Mouse (Mus musculus) liver, embryonic 13.5 days (tissue): ENCODE results near the gene Tmem220. TPM values are rescaled to one million over a fixed set of nuclear protein-coding genes. Genes with fewer than 3 reads are reported as not detected.

Experiments used
- ATAC-seq: fragments of 200-750 bp; cut with Nextera tagmentation; 2 replicates; pipeline ENCODE4 v1.8.0; 2017; ENCODE audit warnings: low read depth, mild to moderate bottlenecking, moderate number of reproducible peaks, moderate library complexity
- DNase-seq: peaks from one replicate; pipeline ENCODE4 v3.0.0; 2022
- H3K27ac ChIP-seq: fragments of 300-500 bp; sonication (generic); 2 replicates; pipeline ENCODE4 v1.5.1; 2015; ENCODE audit warnings: moderate library complexity, mild to moderate bottlenecking, inconsistent platforms
- H3K27me3 ChIP-seq: fragments of 300-500 bp; sonication (generic); 2 replicates; pipeline ENCODE4 v1.6.1; 2015; ENCODE audit warnings: mild to moderate bottlenecking, inconsistent platforms
- H3K36me3 ChIP-seq: fragments of 300-500 bp; sonication (generic); 2 replicates; pipeline ENCODE4 v1.6.1; 2015; ENCODE audit warnings: mild to moderate bottlenecking, inconsistent platforms
- H3K4me1 ChIP-seq: fragments of 300-500 bp; sonication (generic); replicated peaks from 2 replicates; pipeline ENCODE4 v1.6.1; 2015; ENCODE audit warnings: inconsistent platforms
- H3K4me2 ChIP-seq: fragments of 300-500 bp; sonication (generic); 2 replicates; pipeline ENCODE4 v1.6.1; 2015; ENCODE audit warnings: inconsistent platforms, mild to moderate bottlenecking, moderate library complexity
- H3K4me3 ChIP-seq: fragments of 300-500 bp; sonication (generic); replicated peaks from 2 replicates; pipeline ENCODE4 v1.5.1; 2015; ENCODE audit warnings: mild to moderate bottlenecking, inconsistent platforms
- H3K9ac ChIP-seq: fragments of 300-500 bp; sonication (generic); 2 replicates; pipeline ENCODE4 v1.6.1; 2015; ENCODE audit warnings: mild to moderate bottlenecking, inconsistent platforms
- H3K9me3 ChIP-seq: fragments of 300-500 bp; sonication (generic); replicated peaks from 2 replicates; pipeline ENCODE4 v1.6.1; 2016; ENCODE audit warnings: inconsistent platforms
- WGBS: fragments of 180-500 bp; shearing (Covaris S2); methylation state at CpG from one replicate; pipeline ENCODE4 v1.1.7; 2015; ENCODE audit not compliant: insufficient replicate concordance; 5-methylcytosine and 5-hydroxymethylcytosine counted together
- polyA plus RNA-seq: library from polyadenylated mRNA; unstranded; fragments of >200 nt; fragmentation: Nextera tagmentation; extraction: Ambion mirVana; gene quantifications from 2 replicates; pipeline ENCODE4 v1.2.1, GENCODE M21; 2015

Gene Tmem220
- polyA plus RNA-seq, 1 experiment from 2014 or later: 2.0 TPM

GRCm38 (mm10) chr11:66998467-66999403 is 26.2 kb upstream of the Tmem220 start:
- no peak overlapping the region for H3K9ac ChIP-seq
- no peaks in the 10 kb centered on the region for H3K36me3 ChIP-seq
- no peak overlapping the region for H3K4me2 ChIP-seq
- H3K4me3 ChIP-seq: no peak overlapping the region
- H3K9me3 ChIP-seq: no peaks in the 10 kb centered on the region
- no peak overlapping the region for H3K27ac ChIP-seq
- whole genome bisulfite sequencing: 55% methylated on average over 14 of the region's 14 CpGs
- H3K4me1 ChIP-seq: no peaks in the 10 kb centered on the region
- no peak for DNase-seq
- H3K27me3 ChIP-seq: no peaks in the 10 kb centered on the region
- ATAC-seq: no peak

- H3K27me3 ChIP-seq: no peaks in the 10 kb centered on the region
- DNase-seq (no peak), ATAC-seq (no peak)
- no peak overlapping the region for H3K4me2 ChIP-seq
- WGBS: 51% methylated on average over 4 of the region's 4 CpGs
- H3K36me3 ChIP-seq: no peaks in the 10 kb centered on the region
- H3K4me1 ChIP-seq: no peaks in the 10 kb centered on the region
- H3K27ac ChIP-seq: no peak overlapping the region
- no peaks in the 10 kb centered on the region for H3K9me3 ChIP-seq
- no peak overlapping the region for H3K9ac ChIP-seq
- no peak overlapping the region for H3K4me3 ChIP-seq
These were observed 24.3 kb upstream of the Tmem220 start for GRCm38 (mm10) chr11:67000671-67001070.

- no peaks in the 10 kb centered on the region for H3K9me3 ChIP-seq
- H3K4me3 ChIP-seq: no peak overlapping the region
- DNase-seq (no peak), ATAC-seq (no peak)
- no peaks in the 10 kb centered on the region for H3K4me1 ChIP-seq
- 64% methylated on average over 1 of the region's 1 CpGs for WGBS
- H3K36me3 ChIP-seq: no peaks in the 10 kb centered on the region
- H3K9ac ChIP-seq: no peak overlapping the region
- no peak overlapping the region for H3K4me2 ChIP-seq
- H3K27ac ChIP-seq: no peak overlapping the region
- no peaks in the 10 kb centered on the region for H3K27me3 ChIP-seq
These were observed 23.2 kb upstream of the Tmem220 start for GRCm38 (mm10) chr11:67001717-67002116.

- Histone ChIP-seq H3K9ac (no peak overlapping the region), H3K4me3 (no peak overlapping the region), H3K27me3 (no peaks in the 10 kb centered on the region), H3K36me3 (no peaks in the 10 kb centered on the region), H3K4me2 (no peak overlapping the region), H3K27ac (no peak overlapping the region), H3K9me3 (no peaks in the 10 kb centered on the region), H3K4me1 (no peaks in the 10 kb centered on the region)
- no peak for ATAC-seq
- WGBS: 9% methylated on average over 2 of the region's 2 CpGs
- no peak for DNase-seq
These were observed 22.0 kb upstream of the Tmem220 start for GRCm38 (mm10) chr11:67002911-67003310.

GRCm38 (mm10) chr11:67007961-67008360 is 17.0 kb upstream of the Tmem220 start:
- DNase-seq (no peak), ATAC-seq (no peak)
- no peaks in the 10 kb centered on the region for H3K4me1 ChIP-seq
- no peaks in the 10 kb centered on the region for H3K27me3 ChIP-seq
- H3K36me3 ChIP-seq: no peaks in the 10 kb centered on the region
- no peaks in the 10 kb centered on the region for H3K9me3 ChIP-seq
- no peak overlapping the region for H3K27ac ChIP-seq
- WGBS: 71% methylated on average over 8 of the region's 8 CpGs
- H3K4me3 ChIP-seq: no peak overlapping the region
- no peak overlapping the region for H3K9ac ChIP-seq
- no peak overlapping the region for H3K4me2 ChIP-seq

- Histone ChIP-seq H3K4me3 (no peak overlapping the region), H3K27me3 (no peaks in the 10 kb centered on the region), H3K9ac (no peak overlapping the region), H3K27ac (no peak overlapping the region), H3K9me3 (no peaks in the 10 kb centered on the region), H3K36me3 (no peaks in the 10 kb centered on the region), H3K4me2 (no peak overlapping the region), H3K4me1 (no peaks in the 10 kb centered on the region)
- WGBS: 89% methylated on average over 4 of the region's 4 CpGs
- DNase-seq: no peak
- ATAC-seq: no peak
These were observed 16.4 kb upstream of the Tmem220 start for GRCm38 (mm10) chr11:67008528-67008927.

GRCm38 (mm10) chr11:67010430-67010829 is 14.5 kb upstream of the Tmem220 start:
- no peaks in the 10 kb centered on the region for H3K27me3 ChIP-seq
- no peak overlapping the region for H3K4me3 ChIP-seq
- 4% methylated on average over 8 of the region's 8 CpGs for WGBS
- H3K9me3 ChIP-seq: no peaks in the 10 kb centered on the region
- H3K4me1 ChIP-seq: no peaks in the 10 kb centered on the region
- H3K36me3 ChIP-seq: no peaks in the 10 kb centered on the region
- no peak overlapping the region for H3K4me2 ChIP-seq
- H3K27ac ChIP-seq: no peak overlapping the region
- DNase-seq (no peak), ATAC-seq (no peak)
- no peak overlapping the region for H3K9ac ChIP-seq

- Histone ChIP-seq H3K27me3 (peaks cover 3% of the 10 kb centered on the region; the same call in 1 of the 2 replicates), H3K27ac (no peak overlapping the region), H3K4me2 (no peak overlapping the region), H3K36me3 (no peaks in the 10 kb centered on the region), H3K4me3 (no peak overlapping the region), H3K9ac (no peak overlapping the region), H3K4me1 (no peaks in the 10 kb centered on the region), H3K9me3 (no peaks in the 10 kb centered on the region)
- ATAC-seq (no peak), DNase-seq (no peak)
- WGBS: 36% methylated on average over 4 of the region's 4 CpGs
These were observed 13.3 kb upstream of the Tmem220 start for GRCm38 (mm10) chr11:67011635-67012034.

GRCm38 (mm10) chr11:67017801-67018591 is 7.0 kb upstream of the Tmem220 start:
- Histone ChIP-seq H3K4me3 (no peak overlapping the region), H3K9ac (no peak overlapping the region), H3K4me2 (no peak overlapping the region), H3K27me3 (peaks cover 22% of the 10 kb centered on the region), H3K9me3 (no peaks in the 10 kb centered on the region), H3K4me1 (peaks cover 4% of the 10 kb centered on the region; the same call in 1 of the 2 replicates), H3K27ac (no peak overlapping the region), H3K36me3 (no peaks in the 10 kb centered on the region)
- DNase-seq (no peak), ATAC-seq (no peak)
- WGBS: 5% methylated on average over 12 of the region's 12 CpGs

GRCm38 (mm10) chr11:67019711-67020475 is 5.1 kb upstream of the Tmem220 start:
- WGBS: 49% methylated on average over 7 of the region's 7 CpGs

GRCm38 (mm10) chr11:67020948-67021347 is 4.0 kb upstream of the Tmem220 start:
- no peak overlapping the region for H3K4me3 ChIP-seq
- DNase-seq (peak; percentile 15), ATAC-seq (no peak)
- no peaks in the 10 kb centered on the region for H3K36me3 ChIP-seq
- H3K27ac ChIP-seq: no peak overlapping the region
- H3K9ac ChIP-seq: no peak overlapping the region
- H3K4me1 ChIP-seq: peaks cover 18% of the 10 kb centered on the region
- H3K9me3 ChIP-seq: no peaks in the 10 kb centered on the region
- H3K4me2 ChIP-seq: peak overlapping the region; percentile 21; the same call in 1 of the 2 replicates
- peaks cover 27% of the 10 kb centered on the region for H3K27me3 ChIP-seq
- WGBS: 4% methylated on average over 12 of the region's 12 CpGs

More at GRCm38 (mm10) chr11:67019711-67020475, 5.1 kb upstream of the Tmem220 start:
- peaks cover 11% of the 10 kb centered on the region for H3K4me1 ChIP-seq
- no peaks in the 10 kb centered on the region for H3K36me3 ChIP-seq
- H3K9ac ChIP-seq: no peak overlapping the region
- peaks cover 27% of the 10 kb centered on the region for H3K27me3 ChIP-seq
- DNase-seq: no peak
- no peak overlapping the region for H3K27ac ChIP-seq
- H3K4me2 ChIP-seq: no peak overlapping the region
- H3K9me3 ChIP-seq: no peaks in the 10 kb centered on the region
- no peak for ATAC-seq
- H3K4me3 ChIP-seq: no peak overlapping the region
